Mouse (Mus musculus): ENCODE measurements around the gene Hdac6. TPM values are rescaled to one million over a fixed set of nuclear protein-coding genes. Genes with fewer than 3 reads are reported as not detected.
A peak's percentile ranks its signal among the peaks of the same experiment; 100 is the strongest.

Hdac6 gene
- total RNA-seq (2021), result 10 to 100 TPM; 47.5 to 48.4 TPM
- long read RNA-seq, experiment 1, full-length matches to known transcripts, result 21 of 38 reads
- long read RNA-seq, experiment 1, partial matches to known transcripts, result 10 of 38 reads
- long read RNA-seq, experiment 1, other reads (novel, unspliced or antisense), result 7 of 38 reads
- long read RNA-seq, experiment 2, full-length matches to known transcripts, result 13 of 28 reads
- long read RNA-seq, experiment 2, partial matches to known transcripts, result 8 of 28 reads
- long read RNA-seq, experiment 2, other reads (novel, unspliced or antisense), result 7 of 28 reads

DNA sequence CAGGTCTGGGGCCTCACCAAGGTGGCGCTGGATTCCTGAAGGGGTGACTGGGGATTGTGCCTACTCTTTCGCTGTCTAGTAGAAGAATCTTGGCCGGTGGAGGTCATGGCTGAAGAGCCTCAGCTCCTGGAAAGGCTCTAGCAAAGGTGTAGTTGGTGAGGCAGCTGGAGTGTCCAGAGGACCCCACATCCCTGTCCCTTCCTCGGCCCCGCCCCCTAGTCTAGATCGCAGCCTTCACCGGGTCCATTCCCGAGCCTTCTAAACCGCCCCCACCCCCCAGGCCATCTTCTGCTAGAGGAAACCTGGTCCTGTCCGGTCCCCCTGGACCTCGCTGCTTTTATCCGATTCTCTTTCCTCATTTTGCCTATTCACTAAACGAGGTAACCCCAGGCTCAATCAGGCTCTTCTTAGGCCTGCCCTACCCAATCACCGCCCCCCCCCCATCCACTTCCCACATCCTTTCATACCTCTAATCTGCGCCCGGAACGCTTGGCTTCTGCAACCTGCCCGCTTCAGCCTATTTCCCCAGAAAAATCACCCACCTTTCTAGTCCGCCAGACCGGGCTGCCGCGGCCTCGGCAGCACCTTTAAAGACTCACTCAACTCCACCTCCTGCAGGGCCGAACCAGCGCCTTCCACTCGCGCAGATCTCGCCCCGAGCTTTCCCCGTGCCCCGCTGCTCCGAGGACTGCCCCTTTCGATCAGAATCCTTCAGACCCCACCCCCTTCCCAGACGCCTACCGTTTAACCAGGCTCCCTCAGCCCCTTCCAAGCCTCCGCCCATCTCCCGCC lies at the start of gene Hdac6:
Hdac6 (minus strand) TSS at position 782 of the 792 bp plus-strand sequence.
- DNase-seq (ENCODE audit: low spot score in 2 of 2), result no peak

DNA sequence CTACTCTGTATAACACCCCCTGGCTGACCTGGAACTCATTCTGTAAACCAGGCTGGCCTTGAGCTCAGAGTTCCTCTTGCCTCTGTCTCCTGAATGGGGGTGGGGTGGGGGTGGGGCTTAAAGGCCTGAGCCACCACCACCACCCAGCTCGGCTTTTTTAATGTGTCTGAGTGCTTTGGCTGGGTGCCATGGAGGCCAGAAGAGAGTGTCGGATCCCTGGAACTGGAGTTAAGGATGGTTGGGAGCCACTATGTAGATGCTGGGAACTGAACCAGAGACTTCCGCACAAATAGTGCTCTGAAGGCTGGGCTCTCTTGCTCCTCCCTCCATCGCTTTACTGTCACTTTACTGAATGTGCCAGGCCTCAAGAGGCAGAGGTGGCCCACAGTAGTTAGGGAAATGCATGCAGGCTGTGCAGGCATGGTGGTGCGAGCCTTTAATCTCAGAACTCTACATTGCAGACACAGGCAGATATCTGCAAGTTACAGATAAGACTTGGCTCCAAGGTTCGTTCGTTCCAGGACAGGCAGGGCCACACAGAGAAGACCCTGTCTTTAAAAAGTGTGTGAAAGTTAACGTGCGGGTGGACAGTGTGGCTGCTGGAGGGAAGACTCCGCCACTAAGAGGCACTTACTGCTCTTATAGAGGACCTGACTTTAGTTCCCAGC lies 45.5 kb upstream of the Hdac6 start:
- no peak for DNase-seq (ENCODE audit: low spot score in 2 of 2)

DNA sequence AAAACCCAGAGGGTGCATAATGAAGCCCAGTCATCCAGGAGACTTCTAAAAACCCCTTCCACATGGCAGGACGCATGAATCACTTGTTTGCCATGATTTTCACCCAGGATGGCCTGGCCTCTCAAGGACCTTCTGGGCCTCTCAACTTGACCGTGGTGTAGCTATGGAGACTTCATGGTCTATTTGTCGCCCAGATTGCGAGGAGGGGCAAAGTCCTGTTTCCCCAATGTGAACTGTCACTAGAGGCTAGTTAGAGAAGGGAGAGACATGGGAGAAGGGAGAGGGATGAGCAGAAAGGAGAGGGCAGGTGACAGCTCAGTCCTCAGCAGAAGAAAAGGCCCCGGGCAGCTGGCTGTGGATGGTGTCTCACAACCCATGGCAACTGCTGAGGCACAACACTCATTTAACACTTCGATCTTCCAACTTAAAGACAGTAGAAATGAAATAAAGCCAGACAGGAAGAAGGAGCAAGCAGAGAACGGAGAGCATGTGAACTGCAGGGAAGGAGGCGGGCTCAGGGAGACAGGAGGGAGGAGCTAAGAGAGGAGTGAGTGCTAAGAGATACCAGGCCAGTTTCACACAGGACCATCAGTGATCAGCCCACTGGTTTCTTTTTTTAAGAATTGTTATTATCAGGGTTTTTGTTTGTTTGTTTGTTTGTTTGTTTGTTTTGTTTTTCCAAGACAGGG lies 44.8 kb upstream of the Hdac6 start:
- DNase-seq (ENCODE audit: low spot score in 2 of 2), result no peak

DNA sequence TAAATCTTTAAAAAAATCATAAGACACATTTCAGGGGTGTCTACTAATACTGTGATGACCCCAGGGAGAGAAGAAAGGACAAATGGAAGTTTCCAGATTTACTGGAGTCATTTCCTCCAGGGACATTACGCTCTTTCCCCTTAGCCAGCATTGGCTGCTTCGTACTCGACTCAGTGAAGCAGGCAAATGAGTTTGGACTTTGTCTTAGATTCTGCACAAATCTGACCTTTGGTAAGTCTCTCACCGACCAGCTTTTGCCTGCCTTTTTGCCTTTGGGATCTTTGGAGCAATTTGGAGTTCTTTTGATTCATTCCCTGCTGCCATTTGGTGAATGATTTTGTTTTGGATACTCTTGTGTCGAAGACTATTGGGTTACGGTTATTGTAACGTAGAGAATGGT lies 33.7 kb upstream of the Hdac6 start:
- DNase-seq (ENCODE audit: low spot score in 2 of 2), result no peak

DNA sequence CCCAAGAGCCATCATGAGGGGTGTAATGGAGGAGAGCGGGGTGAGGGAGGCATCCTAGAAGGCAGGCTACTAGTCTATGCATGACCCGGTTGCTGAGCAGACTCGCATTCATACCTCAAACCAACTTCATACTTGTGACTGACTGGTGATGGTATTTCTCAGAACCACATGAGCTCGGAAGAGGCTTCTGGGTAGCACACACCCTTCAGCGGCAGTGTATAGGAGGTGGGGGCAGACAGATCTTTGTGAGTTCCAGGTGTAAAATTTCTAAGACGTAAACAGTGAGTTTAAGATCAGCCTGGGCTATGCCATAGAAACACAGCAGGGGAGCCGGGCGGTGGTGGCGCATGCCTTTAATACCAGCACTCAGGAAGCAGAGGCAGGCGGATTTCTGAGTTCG lies 30.2 kb upstream of the Hdac6 start, which contains the start of gene Gata1:
Gata1 (minus strand) TSS at position 180 of the 400 bp plus-strand sequence.
- DNase-seq (ENCODE audit: low spot score in 2 of 2), result no peak

DNA sequence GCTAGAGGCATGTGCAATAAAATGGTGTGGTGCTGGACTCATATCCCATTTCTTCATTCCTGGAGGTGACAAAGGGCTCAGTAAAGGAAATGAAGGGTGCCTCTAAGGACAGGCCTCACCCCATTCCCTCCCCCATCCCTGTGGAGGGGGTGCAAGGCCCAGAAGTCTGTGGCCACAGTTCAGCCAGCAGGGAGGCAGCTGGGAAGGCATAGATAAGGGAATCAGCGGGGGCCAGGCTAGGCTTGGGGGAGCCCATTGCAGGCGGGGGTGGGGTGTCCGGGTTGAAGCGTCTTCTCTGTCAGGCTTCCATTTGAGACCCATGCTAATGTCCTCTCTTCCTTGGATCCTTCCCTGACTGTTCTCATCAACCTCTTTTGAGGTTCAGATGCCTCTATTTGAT lies 23.6 kb upstream of the Hdac6 start:
- DNase-seq (ENCODE audit: low spot score in 2 of 2), result no peak

DNA sequence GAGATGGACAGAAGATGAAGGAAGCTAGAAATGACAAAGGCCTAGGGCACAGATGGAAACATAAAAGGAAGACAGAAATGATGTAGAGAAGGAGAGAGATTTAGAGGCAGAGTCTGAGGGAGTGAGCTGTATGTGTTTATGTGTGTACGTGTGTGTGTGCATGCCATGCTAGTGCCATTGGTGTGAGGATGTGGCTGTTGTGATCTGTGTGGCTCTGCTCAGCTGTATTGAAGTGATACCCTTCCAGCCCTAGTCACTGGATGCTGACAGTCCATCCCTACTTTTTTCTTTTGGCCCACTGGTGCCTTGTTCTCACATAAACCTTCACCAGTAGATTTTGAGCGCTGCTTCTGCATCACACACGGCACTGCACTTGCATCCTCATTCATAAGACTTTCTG lies 21.2 kb upstream of the Hdac6 start:
- DNase-seq (ENCODE audit: low spot score in 2 of 2), result no peak

DNA sequence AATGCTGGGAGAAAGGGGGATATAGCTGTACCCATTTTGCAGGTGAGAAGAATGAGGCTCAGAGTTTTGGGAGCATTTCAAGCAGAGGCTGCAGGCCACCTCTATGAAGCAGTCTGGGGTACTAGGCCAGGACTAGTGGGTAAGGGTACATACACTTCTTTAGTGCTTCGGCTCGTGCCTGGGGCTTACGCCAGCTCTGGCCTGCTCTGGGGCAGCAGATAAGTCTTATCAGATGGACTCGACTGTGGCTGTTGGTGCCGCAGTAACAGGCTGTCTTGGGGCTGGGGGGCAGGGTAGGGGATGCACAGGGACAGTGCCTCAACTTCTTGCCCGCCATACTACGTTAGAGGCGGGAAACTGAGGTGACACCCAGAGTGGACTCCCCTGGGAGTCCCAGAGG lies 20.5 kb upstream of the Hdac6 start:
- DNase-seq (ENCODE audit: low spot score in 2 of 2), result no peak

DNA sequence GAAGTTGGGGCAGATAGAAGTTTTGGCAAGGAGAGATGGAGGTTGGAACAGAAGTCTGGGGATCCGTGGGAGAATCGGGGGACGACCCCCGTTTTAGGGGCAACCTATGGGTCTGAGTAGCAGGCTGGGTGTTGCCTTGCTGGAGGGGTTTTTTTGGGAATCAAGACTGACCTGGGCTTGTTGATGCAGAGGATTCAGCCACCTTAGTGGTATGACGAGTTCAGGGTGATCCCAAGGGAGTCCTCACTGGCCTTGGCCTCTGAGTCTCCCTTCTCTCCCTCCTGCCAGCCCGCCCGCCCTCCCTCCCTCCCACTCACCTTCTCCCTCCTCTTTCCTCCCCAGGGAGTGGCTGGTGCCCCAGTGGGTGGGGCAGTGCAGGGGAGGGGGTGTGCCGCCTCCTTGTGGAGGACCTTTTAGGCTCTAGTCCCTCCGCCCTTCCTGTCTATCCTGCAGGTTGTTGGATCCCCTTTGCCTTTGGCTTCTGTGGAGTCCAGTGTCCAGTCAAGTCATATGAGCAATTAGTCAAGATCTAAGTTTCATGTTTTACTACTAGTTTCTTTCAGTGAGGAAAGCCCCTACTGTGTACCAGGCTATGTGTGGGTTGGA lies 20.0 kb upstream of the Hdac6 start:
- no peak for DNase-seq (ENCODE audit: low spot score in 2 of 2)

DNA sequence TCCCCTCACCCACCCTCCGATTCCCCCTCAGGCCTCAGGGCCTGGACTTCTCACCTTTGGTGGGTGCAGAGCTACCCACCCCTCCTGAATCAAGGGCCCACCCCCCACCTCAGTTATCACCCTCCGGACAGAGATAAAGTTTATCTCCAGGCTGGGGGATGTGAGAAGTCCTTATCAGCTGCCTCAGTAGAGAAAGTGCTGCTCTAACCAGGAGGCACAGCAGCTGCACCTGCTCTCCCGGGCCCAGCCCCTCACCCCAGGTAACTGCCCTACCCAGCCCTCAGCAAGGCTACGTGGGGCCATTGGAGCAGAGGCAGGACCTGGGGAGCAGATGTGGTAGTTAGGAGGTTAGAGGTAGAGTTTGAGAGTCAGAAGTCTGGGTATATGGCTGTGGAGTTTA lies 18.5 kb upstream of the Hdac6 start:
- no peak for DNase-seq (ENCODE audit: low spot score in 2 of 2)

DNA sequence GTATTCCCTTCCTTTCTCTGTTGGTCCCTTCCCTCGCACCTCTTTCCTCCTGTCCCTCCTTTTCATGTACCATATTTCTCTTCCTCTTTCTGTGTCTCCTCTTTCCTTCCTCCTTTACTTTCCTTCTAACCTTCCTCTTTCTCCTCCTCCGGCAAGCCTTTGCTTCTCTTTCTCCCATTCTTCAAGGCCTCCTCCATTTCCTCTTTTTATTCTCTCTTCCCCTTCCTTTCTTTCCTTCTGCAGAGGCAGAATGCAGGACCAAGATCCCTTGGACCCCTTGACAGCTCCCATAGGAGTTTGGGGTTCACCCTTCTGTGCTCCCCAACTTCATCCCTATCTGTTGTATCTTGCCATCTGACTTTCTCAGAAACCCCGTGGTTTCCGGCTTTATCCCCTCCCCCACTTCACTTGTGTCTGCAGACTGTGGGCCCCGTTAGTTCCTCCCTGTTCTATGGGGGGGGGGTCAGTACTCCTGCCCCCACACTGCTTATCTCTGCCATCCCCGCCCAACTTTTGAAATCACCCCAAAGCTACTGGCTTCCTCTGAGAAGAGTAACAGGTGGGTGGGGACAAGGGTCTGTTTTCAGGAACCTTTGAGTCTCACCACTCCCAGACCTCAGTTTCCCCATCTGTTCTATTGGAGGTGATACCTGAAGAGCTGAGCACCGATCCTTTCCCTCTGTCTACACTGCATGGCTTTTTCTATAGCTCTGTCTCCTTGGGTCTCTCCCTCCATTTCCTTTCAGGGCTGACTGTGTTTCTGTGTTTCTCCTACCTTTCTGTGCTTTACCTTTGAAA lies 16.3 kb upstream of the Hdac6 start:
- DNase-seq (ENCODE audit: low spot score in 2 of 2), result no peak

DNA sequence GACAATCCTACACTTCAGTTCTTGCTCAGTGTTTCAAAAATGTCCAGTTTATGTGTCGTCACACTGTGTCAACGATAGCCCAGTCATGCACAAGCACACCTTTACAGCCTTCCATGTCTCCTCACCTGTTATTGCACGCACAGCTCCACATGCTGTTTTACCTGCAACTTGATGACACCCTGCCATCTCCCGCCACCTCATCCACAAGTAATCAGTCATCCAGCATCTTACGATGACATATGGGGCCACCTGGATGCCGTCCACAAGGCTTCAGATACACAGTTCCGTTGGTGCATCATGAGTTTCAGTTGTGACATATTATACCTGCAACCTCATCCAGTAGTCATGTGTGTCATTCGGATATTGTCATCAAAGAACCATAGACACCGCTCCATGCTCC lies 11.2 kb upstream of the Hdac6 start:
- DNase-seq (ENCODE audit: low spot score in 2 of 2), result no peak

DNA sequence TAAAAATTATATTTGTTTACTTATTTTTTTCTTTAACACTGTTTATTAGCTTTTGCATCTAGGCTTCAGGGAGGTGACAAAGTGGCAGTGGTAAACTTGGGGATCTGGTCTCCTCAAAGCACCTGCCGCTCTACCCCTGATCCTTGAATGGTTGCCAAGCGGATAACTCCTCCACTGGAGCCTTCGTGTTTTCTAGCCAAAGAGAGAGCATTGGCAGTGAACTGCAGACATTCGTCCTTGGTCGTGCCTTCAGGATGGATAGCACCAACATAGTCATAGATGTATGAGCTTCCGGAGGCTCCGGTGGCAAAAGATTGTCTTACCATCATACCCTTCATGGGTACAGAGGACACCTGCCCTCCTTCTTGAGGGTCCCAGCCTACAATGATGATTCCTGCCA lies 2.4 kb upstream of the Hdac6 start:
- no peak for DNase-seq (ENCODE audit: low spot score in 2 of 2)

DNA sequence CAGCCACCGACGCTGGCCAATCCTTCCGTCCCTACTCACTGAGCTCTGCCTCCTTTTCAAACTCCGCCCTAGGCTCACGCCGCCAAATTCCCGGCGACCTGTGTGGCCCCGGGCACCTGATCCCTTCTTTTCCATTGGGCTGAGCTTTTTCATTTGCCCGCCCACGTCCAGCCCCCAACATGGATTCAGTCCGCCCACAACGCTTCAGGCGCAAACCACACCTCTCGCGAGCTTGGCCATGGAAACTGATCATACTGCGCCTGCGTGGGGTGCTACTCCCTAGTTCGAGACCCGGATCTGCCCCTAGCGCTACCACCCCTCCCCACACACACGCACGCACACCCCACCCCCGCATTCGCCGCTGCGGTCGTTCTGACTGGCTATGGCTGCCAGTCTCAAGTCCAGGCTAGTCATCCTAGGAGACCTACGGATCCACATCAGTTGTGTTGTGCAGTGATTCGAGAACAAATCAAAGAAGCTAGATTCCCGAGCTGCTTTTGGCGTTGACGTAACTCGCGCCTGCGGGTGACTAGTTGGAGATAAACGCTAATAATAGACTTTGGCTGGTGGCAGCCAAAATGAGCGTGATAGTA lies 307 bp upstream of the Hdac6 start:
- peak; percentile 81 to 90 for DNase-seq (ENCODE audit: low spot score in 2 of 2)

DNA sequence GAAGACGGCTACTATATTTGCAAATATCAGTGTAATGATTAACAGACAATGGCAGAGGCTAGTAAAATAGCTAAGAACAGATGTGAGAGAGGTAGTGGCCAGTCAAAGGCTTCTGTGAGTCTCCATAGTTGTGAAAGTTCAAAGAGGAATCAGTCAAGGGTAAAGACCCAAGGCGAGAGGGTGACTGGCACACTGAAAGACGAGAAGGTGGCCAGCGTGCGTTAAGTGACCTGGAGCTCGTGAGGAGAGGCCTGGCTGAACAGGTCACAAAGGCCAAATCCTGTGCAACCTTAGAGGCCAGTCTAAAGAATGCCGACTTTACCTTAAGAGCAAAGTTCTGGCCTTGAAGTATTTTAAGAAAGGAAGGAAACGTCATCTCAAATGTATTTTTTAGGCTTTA lies 2.1 kb downstream of the Hdac6 start:
- DNase-seq (ENCODE audit: low spot score in 2 of 2), result no peak

DNA sequence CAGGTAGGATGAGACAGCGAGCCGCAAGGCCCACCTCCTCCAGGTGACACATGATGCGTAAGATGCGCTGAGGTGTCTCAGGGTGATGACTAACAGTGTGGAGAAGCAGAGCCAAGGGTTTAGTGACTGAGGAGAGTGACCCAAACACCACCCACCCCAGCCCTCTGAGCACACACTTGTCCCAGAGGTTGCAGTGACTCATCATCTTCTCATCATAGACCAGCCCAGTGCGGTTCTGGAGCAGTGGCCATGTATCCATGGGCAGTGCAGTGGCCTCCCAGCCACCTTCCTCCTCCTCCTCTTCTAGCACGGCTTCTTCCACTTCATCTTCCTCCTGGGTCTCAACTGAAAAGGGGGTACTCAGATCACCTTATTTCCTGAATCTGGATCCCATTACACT lies 10.0 kb downstream of the Hdac6 start:
- no peak for DNase-seq (ENCODE audit: low spot score in 2 of 2)

DNA sequence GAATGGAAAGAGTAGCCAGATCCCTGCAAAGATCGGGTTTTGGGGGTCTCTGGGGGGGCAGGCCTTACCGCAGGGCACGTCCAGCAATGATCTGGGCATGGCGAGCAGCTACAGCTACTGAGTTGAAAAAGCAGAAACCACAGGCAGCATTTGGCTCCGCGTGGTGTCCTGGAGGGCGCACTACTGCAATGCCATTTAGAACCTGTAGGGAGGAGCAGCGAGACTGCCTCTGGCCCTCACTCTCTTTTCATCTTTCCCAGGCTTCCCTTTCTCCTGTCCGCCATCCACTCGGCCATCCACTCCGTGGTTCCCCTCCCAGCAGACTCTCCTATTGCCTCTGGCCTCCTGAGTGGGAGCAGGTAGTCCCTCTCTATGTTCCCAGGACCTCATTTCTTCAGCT lies 10.8 kb downstream of the Hdac6 start:
- DNase-seq (ENCODE audit: low spot score in 2 of 2), result no peak

DNA sequence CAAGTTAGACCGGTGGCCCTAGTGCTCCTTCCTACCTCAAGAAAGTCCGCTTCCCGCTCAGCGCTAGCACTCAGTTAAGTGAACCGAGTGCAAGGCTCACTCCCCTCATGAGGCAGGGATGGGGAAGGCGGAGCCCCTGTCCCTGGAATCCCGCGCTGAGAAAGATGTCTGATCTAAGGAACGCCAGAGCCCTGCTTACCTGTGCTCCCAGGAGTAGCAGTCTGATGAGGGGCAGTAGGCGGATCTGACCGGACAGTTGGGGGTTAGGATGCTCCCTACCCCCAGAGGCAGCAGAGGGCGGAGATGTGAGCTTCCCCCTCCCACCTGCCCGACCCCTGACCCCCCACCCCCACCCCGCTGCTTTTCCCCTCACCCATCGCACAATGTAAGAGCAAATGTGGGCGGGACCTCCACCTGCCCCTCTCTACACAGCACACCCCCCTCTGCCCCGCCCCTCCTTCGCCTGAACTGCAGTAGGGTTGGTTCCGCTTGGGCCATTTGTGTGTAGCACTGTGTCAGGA lies 19.4 kb downstream of the Hdac6 start, which contains the start of gene Eras:
Eras (minus strand) TSS at position 338 of the 521 bp plus-strand sequence.
- DNase-seq (ENCODE audit: low spot score in 2 of 2), result no peak

DNA sequence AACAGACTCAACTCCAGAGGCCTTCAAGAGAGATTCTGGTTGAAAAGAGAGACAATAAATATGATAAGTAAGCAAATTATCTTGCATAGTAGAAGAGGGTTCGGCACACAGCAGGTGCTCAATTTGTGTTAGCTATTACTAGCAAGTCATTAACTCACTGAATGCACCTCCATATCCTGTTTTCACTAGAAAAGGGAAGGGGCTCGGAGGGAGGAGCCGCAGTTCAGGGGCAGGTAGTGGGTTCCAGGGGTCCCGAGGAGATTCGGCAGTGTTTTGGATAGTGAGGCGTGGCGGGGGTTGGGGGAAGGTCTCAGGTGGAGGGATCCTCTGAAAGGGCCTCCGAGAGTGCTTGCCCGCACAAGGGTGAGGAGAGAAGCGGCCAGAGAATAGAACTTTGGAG lies 20.6 kb downstream of the Hdac6 start:
- DNase-seq (ENCODE audit: low spot score in 2 of 2), result no peak

DNA sequence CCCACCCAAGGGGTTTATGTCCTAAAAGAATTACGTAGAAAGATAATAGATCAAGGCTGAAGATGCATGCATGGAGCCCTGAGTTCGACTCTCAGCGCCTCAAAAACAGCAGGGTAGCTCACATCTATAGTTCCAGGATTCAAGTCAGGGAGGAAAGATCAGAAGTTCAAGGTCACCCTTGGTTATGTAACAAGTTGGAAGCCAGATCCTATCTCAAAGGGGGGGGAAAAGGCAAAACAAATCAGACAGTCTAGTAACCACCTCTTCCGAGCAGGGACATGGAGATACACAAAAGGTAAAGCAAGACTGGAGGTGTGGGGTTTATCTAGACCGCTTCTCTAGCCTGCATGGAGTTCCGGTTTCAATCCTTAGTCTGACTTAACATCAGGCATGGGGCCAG lies 21.4 kb downstream of the Hdac6 start:
- DNase-seq (ENCODE audit: low spot score in 2 of 2), result no peak
